Comparison of ENCODE assay signal across 10 mouse cellular contexts in genomic region chr7:44378290-44378689, GRCm38 (mm10). TPM values are rescaled to one million over a fixed set of nuclear protein-coding genes. Genes with fewer than 3 reads are reported as not detected.
DNase-seq lines count a peak whose midpoint lies in the region; ATAC-seq lines count a peak whose summit lies in the region.
"Had no signal": no experiment of that assay in that cellular context is flagged by ENCODE, and none has a peak within 500 bp of the region (broad histone marks: within the 10 kb centered on the region; RNA-seq: fewer than 3 reads in every experiment).

No protein-coding gene starts in this region.

- H3K27me3 ChIP-seq in kidney, embryonic 16.5 days (ENCODE audit: insufficient read depth, low read length) = peaks cover 11% of the 10 kb centered on the region; the same call in 1 of the 2 replicates
- H3K27me3 ChIP-seq: neural tube, embryonic 12.5 days had no signal

- DNase-seq in kidney, adult 18-20 months = peak; percentile 64
- DNase-seq in MN1 (ENCODE audit: low spot score) = peak; percentile 64
- peak; percentile 5 for DNase-seq in adipocyte (ENCODE audit: low spot score)
- peak; percentile 59 to 79 for DNase-seq in kidney, adult 8-10 months
- no peak for DNase-seq in gastrocnemius, postnatal 10 days

- peaks cover 4% of the 10 kb centered on the region; the same call in 1 of the 2 replicates for H3K9me3 ChIP-seq in kidney, embryonic 16.5 days (ENCODE audit: low read length)
- H3K9me3 ChIP-seq: embryonic facial prominence, embryonic 15.5 days; liver, embryonic 15.5 days; neural tube, embryonic 12.5 days had no signal

- H3K36me3 ChIP-seq in kidney, embryonic 16.5 days (ENCODE audit: insufficient read depth, low read length) = no peaks in the 10 kb centered on the region
- H3K36me3 ChIP-seq: embryonic facial prominence, embryonic 15.5 days; liver, embryonic 15.5 days; neural tube, embryonic 12.5 days had no signal

- no peak overlapping the region for H3K9ac ChIP-seq in kidney, embryonic 16.5 days (replicated peaks; ENCODE audit: low read length)
- H3K9ac ChIP-seq: embryonic facial prominence, embryonic 15.5 days; liver, embryonic 15.5 days; neural tube, embryonic 12.5 days had no signal

- H3K4me1 ChIP-seq in kidney, embryonic 16.5 days (ENCODE audit: insufficient read depth, low read length) = peaks cover 14% of the 10 kb centered on the region; the same call in 1 of the 2 replicates

- ATAC-seq in kidney, embryonic 16.5 days (ENCODE audit: low FRiP score, low TSS enrichment) = no peak
- no peak for ATAC-seq in megakaryocyte-erythroid progenitor cell, adult 5-6 weeks (replicated peaks; ENCODE audit: low FRiP score, low TSS enrichment, poor library complexity, severe bottlenecking)

- no peak overlapping the region for H3K4me2 ChIP-seq in kidney, embryonic 16.5 days (replicated peaks; ENCODE audit: low read depth, low read length)
- H3K4me2 ChIP-seq: embryonic facial prominence, embryonic 15.5 days; liver, embryonic 15.5 days; neural tube, embryonic 12.5 days had no signal

- no peak overlapping the region for H3K4me3 ChIP-seq in kidney, embryonic 16.5 days (ENCODE audit: low read length)
- H3K4me3 ChIP-seq: embryonic facial prominence, embryonic 15.5 days; liver, embryonic 15.5 days; neural tube, embryonic 12.5 days had no signal

- no peak overlapping the region for H3K27ac ChIP-seq in kidney, embryonic 16.5 days (ENCODE audit: low read length)
- H3K27ac ChIP-seq: embryonic facial prominence, embryonic 15.5 days; liver, embryonic 15.5 days; neural tube, embryonic 12.5 days had no signal

- WGBS in kidney, embryonic 16.5 days = 37% methylated on average over 4 of the region's 4 CpGs

RNA-seq across cellular contexts. Expression of gene Syt3, which starts 5.6 kb away (rescaled TPM):
- polyA plus RNA-seq in kidney, embryonic 16.5 days (2015; fragmentation: Nextera tagmentation; extraction: Ambion mirVana) = 2.7 and 3.4 TPM in 2 replicates
- not detected in 2 replicates for total RNA-seq in megakaryocyte-erythroid progenitor cell, adult 5-6 weeks (2014; fragmentation: Nextera tagmentation)
- 0.61 TPM in 1 of 2 replicates, not detected in the other for total RNA-seq in megakaryocyte-erythroid progenitor cell, adult 5-6 weeks (2017)
- total RNA-seq in gastrocnemius, postnatal 10 days (2021) = under 1 TPM; 0.38 to 0.41 TPM
- polyA plus RNA-seq: liver, embryonic 15.5 days had no signal

RNA-seq across cellular contexts. Expression of gene 1700008O03Rik, which starts 7.3 kb away (rescaled TPM):
- 0.64 and 1.1 TPM in 2 replicates for polyA plus RNA-seq in kidney, embryonic 16.5 days (2015; fragmentation: Nextera tagmentation; extraction: Ambion mirVana)
- total RNA-seq in megakaryocyte-erythroid progenitor cell, adult 5-6 weeks (2014; fragmentation: Nextera tagmentation) = not detected in 2 replicates
- 0.65 TPM in 1 of 2 replicates, not detected in the other for total RNA-seq in megakaryocyte-erythroid progenitor cell, adult 5-6 weeks (2017)
- total RNA-seq in gastrocnemius, postnatal 10 days (2021) = not detected

RNA-seq across cellular contexts. Expression of gene Lrrc4b, which starts 50.5 kb away (rescaled TPM):
- 0.25 and 0.32 TPM in 2 replicates for polyA plus RNA-seq in kidney, embryonic 16.5 days (2015; fragmentation: Nextera tagmentation; extraction: Ambion mirVana)
- not detected in 2 replicates for total RNA-seq in megakaryocyte-erythroid progenitor cell, adult 5-6 weeks (2014; fragmentation: Nextera tagmentation)
- not detected in 2 replicates for total RNA-seq in megakaryocyte-erythroid progenitor cell, adult 5-6 weeks (2017)
- total RNA-seq in gastrocnemius, postnatal 10 days (2021) = 1 to 10 TPM; 1.9 to 2.5 TPM
- polyA plus RNA-seq: liver, embryonic 15.5 days had no signal
